ENCODE assay signal across 8 mouse cellular contexts in the genomic region with DNA sequence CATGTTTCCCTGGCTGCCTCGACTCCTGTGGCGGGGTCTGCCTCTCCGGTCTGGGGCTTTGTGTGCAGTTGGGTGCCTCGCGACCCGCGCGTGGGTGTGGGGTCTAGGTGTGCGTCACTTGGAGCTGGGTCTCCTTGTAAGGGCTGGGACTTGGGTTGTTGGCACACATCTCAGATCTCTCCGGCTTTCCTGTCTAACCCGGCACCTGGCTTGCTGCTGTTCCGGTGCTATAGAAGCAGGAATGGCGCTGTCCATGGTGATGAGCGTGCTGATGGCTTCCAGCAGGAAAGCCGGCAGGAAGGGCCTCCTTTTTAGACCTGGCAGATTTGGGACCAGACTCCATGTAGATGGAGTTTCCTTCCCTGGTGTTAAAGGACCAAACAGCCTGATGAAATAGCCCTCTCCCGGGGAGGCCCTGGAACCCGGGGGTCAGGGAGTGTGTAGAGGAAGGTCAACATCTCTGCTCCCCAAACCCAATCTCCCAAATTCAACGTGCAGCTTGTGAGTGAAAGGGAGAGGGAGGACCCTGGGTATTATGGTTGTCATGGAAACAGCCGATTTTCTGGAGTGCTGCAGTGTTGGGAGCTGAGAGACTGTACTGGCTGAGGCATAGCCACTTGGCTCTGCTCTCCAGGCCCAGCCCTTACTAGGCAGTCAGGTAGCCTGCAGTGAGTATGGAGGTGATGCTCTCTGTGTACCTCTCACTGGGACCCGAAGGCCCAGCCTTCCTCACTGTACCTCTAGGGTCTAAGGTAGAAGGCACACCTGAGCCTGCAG. TPM values are rescaled to one million over a fixed set of nuclear protein-coding genes. Genes with fewer than 3 reads are reported as not detected.
DNase-seq lines count a peak whose midpoint lies in the region; ATAC-seq lines count a peak whose summit lies in the region.

No protein-coding gene starts in this region.

- WGBS in forebrain, embryonic 11.5 days, result 2% methylated on average over 20 of the region's 20 CpGs
- 5% methylated on average over 20 of the region's 20 CpGs for WGBS in hindbrain, embryonic 14.5 days
- WGBS in stomach, embryonic 16.5 days, result 4% methylated on average over 20 of the region's 20 CpGs

- peak overlapping the region; percentile 36 for H3K4me3 ChIP-seq in forebrain, embryonic 11.5 days (ENCODE audit: low read depth, low read length)
- H3K4me3 ChIP-seq in hindbrain, embryonic 14.5 days (replicated peaks; ENCODE audit: low read length), result peak overlapping the region; percentile 77
- H3K4me3 ChIP-seq in stomach, embryonic 16.5 days (replicated peaks; ENCODE audit: low read length), result peak overlapping the region; percentile 38

- H3K9me3 ChIP-seq in forebrain, embryonic 11.5 days (ENCODE audit: control insufficient read depth, low read length), result no peaks in the 10 kb centered on the region
- H3K9me3 ChIP-seq in hindbrain, embryonic 14.5 days (ENCODE audit: control insufficient read depth, low read length), result no peaks in the 10 kb centered on the region
- no peaks in the 10 kb centered on the region for H3K9me3 ChIP-seq in stomach, embryonic 16.5 days (replicated peaks; ENCODE audit: control insufficient read depth, low read length)

- H3K4me2 ChIP-seq in forebrain, embryonic 11.5 days (ENCODE audit: low read depth, low read length, severe bottlenecking), result peak overlapping the region; percentile 80
- peak overlapping the region; percentile 94 for H3K4me2 ChIP-seq in hindbrain, embryonic 14.5 days (replicated peaks)
- peak overlapping the region; percentile 66 for H3K4me2 ChIP-seq in stomach, embryonic 16.5 days (ENCODE audit: low read depth, low read length)

- H3K4me1 ChIP-seq in forebrain, embryonic 11.5 days (replicated peaks; ENCODE audit: control insufficient read depth, insufficient read depth, low read length), result peaks cover 24% of the 10 kb centered on the region; the same call in 1 of the 2 replicates
- peaks cover 56% of the 10 kb centered on the region for H3K4me1 ChIP-seq in hindbrain, embryonic 14.5 days (replicated peaks; ENCODE audit: control insufficient read depth, insufficient read depth, low read length)
- H3K4me1 ChIP-seq in stomach, embryonic 16.5 days (ENCODE audit: control insufficient read depth, insufficient read depth, low read length), result peaks cover 20% of the 10 kb centered on the region

- H3K27ac ChIP-seq in forebrain, embryonic 11.5 days (ENCODE audit: low read depth, low read length), result peak overlapping the region; percentile 59
- peak overlapping the region; percentile 93 for H3K27ac ChIP-seq in hindbrain, embryonic 14.5 days
- H3K27ac ChIP-seq in stomach, embryonic 16.5 days (ENCODE audit: low read length), result no peak overlapping the region

- peak overlapping the region; percentile 60 for H3K9ac ChIP-seq in forebrain, embryonic 11.5 days (ENCODE audit: low read length)
- H3K9ac ChIP-seq in hindbrain, embryonic 14.5 days, result peak overlapping the region; percentile 94
- no peak overlapping the region for H3K9ac ChIP-seq in stomach, embryonic 16.5 days (ENCODE audit: low read length)

- peak; percentile 75 for DNase-seq in cerebellum, adult 9-10 months
- peak; percentile 45 to 56 for DNase-seq in adrenal gland, adult 18-20 months (ENCODE audit: low spot score in 2 of 2)
- DNase-seq in forebrain, embryonic 11.5 days (ENCODE audit: low spot score), result peak; percentile 83
- peak; percentile 69 for DNase-seq in hindbrain, embryonic 14.5 days (ENCODE audit: low spot score)
- DNase-seq in layer of hippocampus, postnatal 36 days, result peak; percentile 62

- no peak for ATAC-seq in cerebellum, adult (ENCODE audit: insufficient number of reproducible peaks, low FRiP score, low TSS enrichment)
- peak; percentile 60 for ATAC-seq in forebrain, embryonic 11.5 days (replicated peaks; ENCODE audit: low FRiP score)
- ATAC-seq in hindbrain, embryonic 14.5 days (ENCODE audit: low FRiP score), result 0 out of 2 replicates have a peak, but pooled peaks have one; percentile 18
- ATAC-seq in megakaryocyte progenitor cell, adult 5-6 weeks (replicated peaks; ENCODE audit: poor library complexity), result peak; percentile 49; the same call in 1 of the 2 replicates
- ATAC-seq in stomach, embryonic 16.5 days (ENCODE audit: insufficient read depth, low FRiP score), result no peak

- H3K36me3 ChIP-seq in forebrain, embryonic 11.5 days (ENCODE audit: control insufficient read depth, insufficient read depth, low read length), result no peaks in the 10 kb centered on the region; the same call in 1 of the 2 replicates
- peaks cover 32% of the 10 kb centered on the region for H3K36me3 ChIP-seq in hindbrain, embryonic 14.5 days (replicated peaks; ENCODE audit: control insufficient read depth, insufficient read depth)
- no peaks in the 10 kb centered on the region for H3K36me3 ChIP-seq in stomach, embryonic 16.5 days (ENCODE audit: control insufficient read depth, insufficient read depth, low read length)

- H3K27me3 ChIP-seq in forebrain, embryonic 11.5 days (ENCODE audit: control insufficient read depth, insufficient read depth, low read length), result no peaks in the 10 kb centered on the region; the same call in 1 of the 2 replicates
- no peaks in the 10 kb centered on the region for H3K27me3 ChIP-seq in hindbrain, embryonic 14.5 days (ENCODE audit: control insufficient read depth, insufficient read depth, low read length)
- peaks cover 56% of the 10 kb centered on the region for H3K27me3 ChIP-seq in stomach, embryonic 16.5 days (ENCODE audit: control insufficient read depth, insufficient read depth, low read length)

RNA-seq across cellular contexts. Expression of gene Slc22a12, which starts 40.1 kb away (rescaled TPM):
- under 1 TPM in 1 of 2 experiments, not detected in 1; 0.17 TPM for total RNA-seq in adrenal gland, adult 18-20 months (2021)
- not detected in 2 replicates for polyA plus RNA-seq in forebrain, embryonic 11.5 days (2014; fragmentation: Nextera tagmentation; extraction: Ambion mirVana)
- polyA plus RNA-seq in hindbrain, embryonic 14.5 days (2014; fragmentation: Nextera tagmentation; extraction: Ambion mirVana), result not detected in 2 replicates
- total RNA-seq in layer of hippocampus, postnatal 36 days (2021), result under 1 TPM; 0.40 to 0.71 TPM
- total RNA-seq in megakaryocyte progenitor cell, adult 5-6 weeks (2015), result not detected in 2 replicates
- not detected in 2 replicates for total RNA-seq in megakaryocyte progenitor cell, adult 5-6 weeks (2017)
- not detected in 2 replicates for polyA plus RNA-seq in stomach, embryonic 16.5 days (2015; fragmentation: Nextera tagmentation; extraction: Ambion mirVana)

Comparison
In these comparisons a context has a peak if more than half of its experiments do, and no peak if none do; other contexts are left out.
1. ATAC-seq: peak in forebrain, embryonic 11.5 days (single experiment), hindbrain, embryonic 14.5 days (single experiment) and megakaryocyte progenitor cell, adult 5-6 weeks (single experiment); none in cerebellum, adult (single experiment) and stomach, embryonic 16.5 days (single experiment).
2. Peak in every context shown above with its lines, with median percentiles within 50 percentile points of each other: DNase-seq, H3K4me2 ChIP-seq and H3K4me3 ChIP-seq.